Mouse (Mus musculus) heart, adult 9 months (tissue): ENCODE results near the gene Nid2.
A peak's percentile ranks its signal among the peaks of the same experiment; 100 is the strongest.

ENCODE experiments used
- DNase-seq, 2 experiments: peaks; one replicate each; pipeline ENCODE4 v3.0.0; 2022; ENCODE audit warnings: low spot score in 2 of 2

Nid2 gene

DNA sequence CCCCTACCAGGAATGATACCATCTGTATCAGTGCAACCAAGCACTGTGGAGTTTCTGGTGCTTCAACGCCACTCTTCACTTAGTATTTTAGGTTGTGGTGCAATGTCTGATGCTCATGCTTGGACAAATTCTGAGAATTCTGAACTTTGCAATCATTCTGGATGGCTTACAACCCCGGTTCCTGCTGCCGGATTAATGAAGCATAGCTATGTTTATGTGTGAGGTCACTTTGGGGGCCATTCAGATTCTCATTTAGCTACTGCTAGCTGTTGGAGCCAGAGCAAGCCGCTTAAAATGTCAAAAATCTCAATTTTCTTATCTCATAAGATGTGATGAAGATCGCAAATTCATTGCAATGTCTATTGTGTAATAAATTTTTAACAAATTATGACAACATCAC, 6.2 kb upstream of the Nid2 start:
- no peak for DNase-seq

DNA sequence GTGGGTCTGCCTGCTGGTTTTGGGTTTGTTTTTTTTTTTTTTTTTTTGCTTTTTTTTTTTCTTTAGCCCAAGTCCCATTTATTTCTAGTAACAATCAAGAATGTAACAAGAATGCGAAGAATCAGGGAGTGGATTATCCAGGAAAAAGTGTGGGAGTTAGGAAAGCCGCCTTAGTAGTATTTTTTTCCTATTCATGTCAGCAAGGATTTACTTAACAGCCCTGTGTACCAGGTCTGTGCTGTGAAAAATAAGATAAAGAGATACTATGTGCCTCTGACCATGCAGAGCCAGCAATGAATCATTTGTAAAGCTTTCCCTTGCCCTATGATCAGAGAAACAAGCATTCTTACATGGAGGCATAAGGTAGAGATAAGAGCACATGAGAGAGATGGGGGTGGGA, 4.8 kb upstream of the Nid2 start:
- no peak for DNase-seq

DNA sequence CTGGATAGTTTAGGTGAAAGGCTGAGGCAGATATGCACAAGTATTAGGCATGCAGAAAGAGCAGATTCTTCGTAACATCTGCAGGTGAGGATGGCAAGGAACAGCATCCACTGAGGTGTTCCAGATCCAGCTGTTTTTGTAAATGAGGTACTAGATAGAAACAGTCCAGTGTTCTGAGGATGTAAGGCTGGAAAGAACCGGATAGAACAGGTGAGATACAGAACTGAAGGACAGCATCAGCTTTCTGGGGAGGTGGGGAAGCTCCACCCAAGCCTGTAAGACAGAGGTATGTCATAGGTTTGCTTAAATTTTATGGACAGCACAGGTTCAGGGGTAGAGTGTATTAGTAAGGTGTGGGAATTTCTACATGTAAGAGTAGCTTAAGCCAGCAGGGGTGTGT, 4.3 kb upstream of the Nid2 start:
- DNase-seq = no peak

DNA sequence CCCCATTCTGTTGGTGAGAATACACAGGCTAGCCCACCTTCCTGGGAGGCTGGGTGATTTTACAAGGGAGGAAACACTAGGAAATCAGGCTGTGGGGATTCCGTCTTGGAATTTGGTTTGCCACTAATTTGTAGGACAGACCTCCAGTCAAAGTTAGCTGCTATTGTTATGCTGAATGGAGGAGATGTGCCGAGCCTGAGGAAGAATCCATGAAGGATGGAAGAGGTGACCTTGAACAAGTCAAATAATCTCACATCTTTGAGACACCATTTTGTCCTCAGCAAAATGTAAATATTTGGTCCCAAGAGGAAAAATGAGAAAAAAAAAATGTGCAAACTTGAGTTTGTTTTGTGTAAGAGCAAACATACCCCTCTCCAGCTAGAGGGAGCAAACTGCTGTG, 1.3 kb upstream of the Nid2 start:
- no peak for DNase-seq

DNA sequence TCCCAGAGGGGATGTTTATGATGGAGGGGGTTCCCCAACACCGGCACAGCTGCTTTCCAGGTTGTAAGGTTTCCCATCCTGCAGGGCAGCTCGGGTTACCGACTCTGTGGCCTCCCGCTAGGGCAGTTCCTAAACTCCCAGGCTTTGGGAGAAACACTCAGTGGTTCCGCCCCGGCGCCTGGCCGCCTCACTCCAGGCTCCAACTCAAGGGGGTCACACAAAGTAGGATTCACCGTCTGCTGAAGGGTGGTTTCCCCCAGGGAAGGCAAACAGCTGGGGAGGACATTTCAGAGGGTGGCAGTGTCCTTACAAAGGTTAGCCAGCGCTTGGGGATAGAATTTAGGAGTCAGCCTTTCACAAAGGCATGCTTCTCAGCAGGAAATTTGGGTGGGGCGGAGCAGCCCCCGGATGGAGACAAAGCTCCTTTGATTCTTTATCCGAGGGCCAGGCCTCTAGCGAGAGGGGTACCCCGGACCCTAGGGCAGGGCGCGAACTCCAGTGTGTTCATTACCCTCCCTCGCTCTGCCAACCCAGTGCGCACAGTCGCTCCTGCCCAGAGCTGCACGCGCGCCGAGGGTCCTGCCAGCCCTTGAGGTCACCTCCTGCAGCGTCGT, 547 bp upstream of the Nid2 start:
- DNase-seq = peak in 1 of 2 experiments; percentile 59

DNA sequence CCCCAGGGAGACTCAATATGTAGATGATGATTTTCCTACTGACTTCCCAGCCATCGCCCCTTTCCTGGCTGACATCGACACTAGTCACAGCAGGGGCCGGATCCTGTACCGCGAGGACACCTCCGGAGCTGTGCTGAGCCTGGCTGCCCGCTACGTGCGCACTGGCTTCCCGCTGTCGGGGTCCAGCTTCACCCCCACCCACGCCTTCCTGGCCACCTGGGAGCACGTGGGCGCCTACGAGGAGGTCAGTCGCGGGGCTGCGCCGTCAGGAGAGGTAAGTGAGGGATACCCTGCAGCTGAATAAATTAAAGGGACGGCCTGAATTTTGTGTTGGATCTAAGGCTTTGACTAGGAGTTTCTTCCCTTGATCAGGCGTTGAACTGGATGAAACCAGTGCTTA, 1.2 kb downstream of the Nid2 start:
- no peak for DNase-seq

DNA sequence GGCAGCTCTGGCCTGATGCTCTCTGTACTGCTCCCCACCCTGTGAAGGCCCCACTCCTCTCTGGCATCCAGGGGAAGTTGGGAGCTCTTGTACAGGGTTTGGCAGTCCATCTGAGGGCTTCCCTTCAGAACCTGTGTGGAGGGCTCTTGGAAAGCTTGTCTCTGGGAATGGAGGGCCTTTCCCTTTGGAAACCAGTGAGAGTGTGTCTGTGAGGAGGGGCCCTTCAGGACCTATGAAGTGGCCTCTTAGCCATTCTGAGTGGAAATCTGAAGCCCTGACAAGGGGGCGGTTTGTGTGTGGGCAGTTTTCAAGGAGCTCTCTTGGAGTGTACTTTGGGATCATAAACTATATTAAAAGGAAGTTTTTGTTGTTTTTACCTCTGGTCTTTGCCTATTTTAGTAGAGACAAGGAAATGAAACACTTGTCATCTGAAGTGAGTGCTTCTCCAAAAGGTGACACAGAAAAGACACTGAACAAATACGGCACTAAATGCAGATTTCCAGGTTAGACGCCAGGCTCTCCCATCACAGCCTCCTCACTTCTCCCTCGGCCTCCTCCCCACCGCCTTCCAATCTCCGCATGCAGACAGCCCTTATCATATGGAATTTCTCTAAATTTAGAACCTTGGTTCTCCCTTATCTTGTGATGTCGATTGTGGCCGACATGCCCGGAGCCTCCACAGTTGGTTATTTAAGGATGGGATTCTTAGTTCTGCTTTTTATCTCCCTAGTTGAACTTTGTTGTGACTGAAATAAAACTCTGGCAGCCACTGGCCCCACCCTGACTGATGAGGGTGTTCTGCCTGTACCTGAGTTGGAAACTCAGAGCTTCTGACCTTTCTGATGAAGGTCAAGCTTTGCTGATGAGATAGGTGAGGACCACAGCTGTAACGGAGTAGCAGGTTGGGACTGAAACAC, 8.5 kb downstream of the Nid2 start:
- DNase-seq = no peak

DNA sequence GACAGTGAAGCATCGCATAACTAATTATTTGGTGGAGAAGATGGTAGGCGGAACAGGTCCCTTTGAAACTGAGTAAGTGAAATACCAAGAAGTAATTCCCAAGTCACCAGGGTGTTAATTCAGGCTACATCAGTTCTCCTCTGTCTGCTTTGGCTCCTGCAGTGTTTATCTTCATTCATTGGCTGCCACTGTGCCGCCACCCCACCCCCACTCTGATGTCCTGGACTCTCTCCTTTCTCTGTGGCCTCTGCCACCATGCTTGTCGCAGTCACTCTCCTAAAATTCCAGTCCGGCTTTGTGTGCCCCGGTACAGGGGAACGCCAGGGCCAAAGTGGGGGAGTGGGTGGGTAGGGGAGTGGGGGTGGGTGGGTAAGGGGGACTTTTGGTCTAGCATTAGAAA, 9.7 kb downstream of the Nid2 start:
- peak in 1 of 2 experiments; percentile 48 for DNase-seq

DNA sequence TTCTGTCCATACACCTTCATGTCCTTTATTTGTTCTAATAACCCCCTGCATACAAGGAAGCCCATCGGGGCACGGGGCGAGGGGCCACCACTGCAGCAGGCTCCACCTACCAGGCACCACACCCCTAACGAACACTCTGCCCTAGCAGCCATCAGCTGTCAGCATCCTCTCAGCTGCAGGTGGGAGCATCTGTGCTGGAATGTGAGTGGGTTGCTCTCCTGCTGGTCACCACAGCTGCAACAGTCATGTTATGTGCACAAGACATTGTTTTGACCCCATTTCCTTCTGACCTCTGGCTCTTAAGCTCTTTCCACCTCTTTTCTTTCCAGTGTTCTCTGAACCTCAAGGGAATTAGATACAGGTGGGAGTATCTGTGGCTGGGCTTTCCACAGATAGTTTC, 10.9 kb downstream of the Nid2 start:
- no peak for DNase-seq

DNA sequence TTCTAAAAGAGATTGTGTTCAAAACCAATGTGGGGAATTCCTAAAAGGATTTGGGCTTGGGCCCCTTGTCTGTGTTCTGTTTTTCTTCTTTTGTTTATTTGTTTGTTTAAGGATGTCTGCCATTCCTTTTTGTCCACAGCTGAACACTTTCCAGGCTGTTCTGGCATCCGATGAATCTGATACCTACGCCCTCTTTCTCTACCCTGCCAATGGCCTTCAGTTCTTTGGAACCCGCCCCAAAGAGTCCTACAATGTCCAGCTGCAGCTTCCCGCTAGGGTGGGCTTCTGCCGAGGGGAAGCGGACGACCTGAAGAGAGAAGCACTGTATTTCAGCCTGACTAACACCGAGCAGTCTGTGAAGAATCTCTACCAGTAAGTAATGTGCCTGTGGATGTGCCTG, 12.5 kb downstream of the Nid2 start:
- no peak for DNase-seq

DNA sequence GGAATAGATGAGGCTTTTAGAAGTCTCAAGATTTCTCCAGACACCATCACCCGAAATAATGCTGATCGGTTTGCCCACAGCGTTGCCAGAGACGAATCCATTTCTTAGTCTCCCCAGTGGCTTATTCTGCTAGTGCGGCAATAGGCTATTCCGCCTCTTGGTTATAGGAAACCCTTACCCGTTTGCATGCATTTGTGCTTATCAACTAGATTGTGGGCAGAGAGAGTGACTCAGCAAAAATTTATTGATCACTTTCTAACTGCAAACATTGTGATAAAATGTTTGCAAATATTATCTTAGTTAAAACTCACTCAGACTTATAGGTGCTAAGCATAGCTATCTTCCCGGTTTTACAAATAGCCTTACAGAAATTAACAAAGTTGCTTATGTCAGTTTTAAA, 13.3 kb downstream of the Nid2 start:
- no peak for DNase-seq

DNA sequence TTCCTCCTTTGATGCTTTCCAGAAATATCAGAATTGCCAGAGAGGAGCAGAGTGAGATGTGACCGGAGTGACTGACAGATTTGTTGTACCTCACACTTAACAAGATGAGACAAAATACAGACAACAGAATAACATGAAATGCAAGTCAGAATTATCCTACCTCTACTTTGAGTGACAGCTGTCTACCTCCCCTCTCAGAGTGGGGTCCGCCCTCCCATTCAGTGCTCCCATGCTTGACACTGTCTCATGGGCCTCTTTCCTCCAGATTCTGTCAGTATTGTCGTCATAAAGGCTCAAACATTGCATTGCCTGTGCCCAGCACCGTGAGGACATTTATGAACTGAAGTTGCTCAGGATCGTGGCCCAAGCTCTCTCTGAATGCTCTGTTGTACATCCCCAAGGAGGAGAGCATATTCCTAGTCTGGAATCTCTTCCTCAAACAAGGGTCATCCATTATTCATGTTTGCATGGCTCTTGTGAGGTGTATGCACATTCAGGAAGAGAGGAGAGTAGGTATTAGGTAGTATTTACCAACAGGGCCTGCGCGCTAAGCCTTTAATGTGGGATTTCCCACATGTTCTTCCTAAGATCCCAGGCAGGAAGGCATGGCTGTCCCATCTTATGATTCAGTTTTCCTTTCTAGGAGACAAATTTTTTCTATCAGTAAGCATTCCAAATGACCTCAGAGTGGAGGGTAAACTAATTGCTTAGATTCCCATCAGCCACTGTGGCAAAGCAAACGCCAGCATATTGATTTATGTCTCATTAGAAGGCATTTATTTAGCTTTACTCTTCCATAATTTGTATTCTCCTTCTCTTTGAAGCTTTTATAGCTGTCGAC, 14.7 kb downstream of the Nid2 start:
- DNase-seq = no peak

DNA sequence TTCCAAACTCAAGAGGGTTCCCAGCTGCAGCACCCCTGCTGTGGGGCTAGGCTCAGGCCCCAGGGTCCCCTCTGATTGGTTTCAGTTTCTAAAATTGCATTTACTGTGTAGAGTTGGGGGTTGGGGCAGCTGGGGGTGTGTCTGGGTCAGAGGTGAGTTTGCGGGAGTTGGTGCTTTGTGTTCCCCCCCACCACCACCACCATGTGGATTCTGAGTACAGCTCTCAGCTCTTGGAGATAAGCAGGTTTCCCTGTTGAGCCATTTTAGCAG, 15.2 kb downstream of the Nid2 start:
- no peak for DNase-seq

DNA sequence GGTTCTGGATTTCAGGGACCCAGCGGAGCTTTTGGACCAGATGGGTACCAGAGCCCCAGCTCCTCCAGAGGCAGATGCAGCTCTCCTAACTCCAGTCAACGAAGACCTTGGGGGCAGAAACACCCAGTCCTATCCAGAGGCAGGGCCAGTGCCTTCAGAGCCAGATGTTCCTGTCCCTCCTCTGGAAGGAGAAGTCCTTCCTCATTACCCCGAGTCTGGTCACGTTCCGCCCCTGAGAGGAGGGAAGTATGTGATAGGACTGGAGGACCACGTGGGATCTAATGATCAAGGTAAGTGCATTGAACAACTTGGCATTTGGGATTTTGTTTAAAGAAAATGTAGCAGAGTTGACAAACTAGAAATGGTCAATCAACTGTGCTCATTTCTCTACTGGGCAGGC, 17.6 kb downstream of the Nid2 start:
- no peak for DNase-seq

DNA sequence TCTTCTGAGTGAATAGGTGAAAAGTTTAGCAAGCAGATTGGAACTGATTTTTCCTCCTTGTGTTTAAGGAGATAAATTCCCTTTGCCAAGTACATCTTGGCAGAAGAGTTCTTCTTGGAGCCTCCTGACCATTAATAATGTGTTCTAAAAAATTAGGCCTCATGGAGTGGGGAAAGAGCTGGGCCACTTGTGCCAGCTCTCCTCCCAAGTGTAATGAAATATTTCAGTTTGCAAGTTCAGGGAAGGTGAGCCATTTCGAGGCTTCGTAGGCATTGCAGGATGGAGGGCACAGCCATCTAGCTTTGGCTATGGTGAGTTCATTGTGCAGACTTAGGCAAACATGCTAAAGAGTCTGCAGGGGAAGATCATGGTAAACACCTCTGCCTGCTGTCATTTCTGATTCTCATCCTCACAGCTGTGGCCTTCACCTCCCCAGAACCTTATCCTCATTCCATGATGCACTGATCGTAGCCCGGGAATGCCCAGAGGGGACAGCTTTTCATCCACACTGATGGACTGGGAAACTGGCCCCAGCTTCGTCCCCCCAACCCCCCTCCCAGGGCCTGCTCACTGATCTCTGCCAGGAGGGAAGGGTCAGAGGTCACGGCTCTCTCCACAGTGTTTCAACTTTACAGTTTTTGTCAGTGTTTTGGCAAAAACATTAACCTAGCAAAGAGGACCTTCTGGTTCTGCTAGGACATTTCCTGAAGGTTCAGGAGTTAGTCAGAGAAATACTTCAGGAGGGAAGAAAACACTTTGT, 18.6 kb downstream of the Nid2 start:
- no peak for DNase-seq

DNA sequence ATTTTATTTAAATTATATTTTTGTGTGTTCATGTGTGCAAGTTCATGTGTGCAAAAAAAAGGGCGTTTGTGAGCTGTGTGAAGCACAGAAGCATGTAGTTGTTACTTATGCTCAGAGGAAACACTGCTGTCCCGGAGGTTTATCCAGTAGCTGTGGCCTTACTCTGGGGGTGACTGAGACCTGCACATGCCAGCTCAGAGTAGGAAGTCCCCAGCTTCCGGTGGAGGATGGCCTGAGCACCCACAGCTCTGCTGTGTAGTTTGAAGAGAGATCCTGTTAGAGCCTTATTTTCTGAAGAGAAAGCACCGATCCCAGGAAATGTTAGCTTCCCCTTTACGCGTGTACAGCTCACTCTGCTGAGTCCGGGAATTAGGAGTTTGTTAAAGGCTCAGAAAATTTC, 20.1 kb downstream of the Nid2 start:
- no peak for DNase-seq

DNA sequence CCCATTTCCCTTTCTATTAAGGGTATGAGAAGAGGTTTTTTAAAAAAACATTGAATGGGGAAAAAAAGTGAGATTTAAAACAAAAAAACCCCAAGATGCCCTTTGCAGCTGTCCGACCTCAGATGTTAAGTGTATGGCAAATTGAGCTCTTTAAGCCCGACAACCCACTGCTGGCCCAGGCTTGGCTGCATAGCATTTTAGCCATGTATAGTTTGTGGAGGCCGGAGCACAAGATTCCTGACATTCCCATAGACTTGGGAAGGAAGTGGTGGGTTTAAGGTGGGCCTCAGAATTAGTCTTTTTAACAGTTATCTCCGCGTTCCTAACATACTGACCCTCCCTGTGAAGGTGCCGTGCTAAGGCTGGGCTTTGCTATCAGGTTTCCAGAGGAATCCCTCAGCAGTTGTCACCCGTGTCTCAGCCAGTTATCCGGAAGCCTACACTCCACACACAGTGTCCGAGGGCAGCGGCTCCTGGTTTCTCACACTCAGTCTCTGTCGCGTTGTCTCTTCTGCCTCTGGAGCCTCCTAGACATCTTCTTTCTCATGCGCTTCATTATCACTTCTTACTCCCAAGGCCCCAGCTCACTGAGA, 23.1 kb downstream of the Nid2 start:
- DNase-seq = no peak

DNA sequence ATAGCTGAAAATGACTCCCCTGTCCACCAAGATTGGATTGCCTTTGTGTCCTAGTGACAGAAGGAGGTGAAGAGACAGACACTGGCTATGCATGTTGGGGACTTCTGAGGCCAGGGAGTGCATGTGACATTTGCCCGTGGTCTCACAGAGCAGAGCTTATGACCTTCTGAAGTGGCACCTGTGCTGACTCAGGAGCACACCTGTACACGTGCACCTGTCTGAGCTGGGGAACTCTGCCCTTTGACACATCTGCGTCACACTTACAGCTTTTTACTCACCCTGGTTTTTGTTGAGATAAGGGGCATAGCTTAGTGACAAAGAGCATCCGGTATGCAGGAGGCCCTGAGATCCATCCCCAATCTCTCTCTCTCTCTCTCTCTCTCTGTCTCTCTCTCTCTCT, 24.4 kb downstream of the Nid2 start:
- DNase-seq = no peak

DNA sequence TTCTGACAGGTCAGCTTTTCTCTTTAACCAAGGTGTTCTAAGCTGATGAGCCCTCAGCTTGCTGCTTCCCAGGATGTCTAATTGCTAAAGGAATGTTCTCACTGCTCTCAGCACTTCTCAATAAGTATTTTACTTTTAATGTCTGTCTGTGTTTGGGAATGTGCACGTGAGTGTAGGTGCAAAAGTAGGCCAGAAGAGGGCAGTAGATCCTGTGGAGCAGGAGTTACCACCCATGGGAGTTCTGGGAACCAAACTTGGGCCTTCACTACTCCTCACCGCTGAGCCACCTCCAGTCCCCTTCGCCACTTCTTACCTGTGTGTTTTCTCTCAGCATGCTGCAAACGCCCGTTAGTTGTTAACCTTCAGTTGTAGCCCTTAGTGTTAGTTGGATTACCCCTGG, 25.1 kb downstream of the Nid2 start:
- no peak for DNase-seq

DNA sequence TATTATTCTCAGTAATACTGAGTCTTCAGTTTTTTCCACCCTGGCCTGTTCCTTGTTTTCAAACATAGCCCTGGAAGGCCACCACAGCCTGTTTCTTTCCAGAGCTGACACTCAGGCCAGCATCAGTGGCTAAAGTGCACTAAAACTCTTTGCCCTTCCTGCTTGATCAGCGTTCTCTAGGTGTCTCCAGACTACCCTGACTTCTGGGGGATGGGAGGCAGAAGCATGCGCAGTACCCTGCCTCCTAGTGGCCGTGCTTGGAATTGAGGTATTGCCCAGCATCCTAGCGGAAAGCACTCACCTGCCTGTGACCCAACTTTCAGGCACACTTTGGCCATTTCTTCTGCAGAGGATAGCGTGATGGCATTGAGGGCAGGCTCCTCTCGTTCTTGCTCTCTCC, 25.8 kb downstream of the Nid2 start:
- DNase-seq = peak in 1 of 2 experiments; percentile 31

DNA sequence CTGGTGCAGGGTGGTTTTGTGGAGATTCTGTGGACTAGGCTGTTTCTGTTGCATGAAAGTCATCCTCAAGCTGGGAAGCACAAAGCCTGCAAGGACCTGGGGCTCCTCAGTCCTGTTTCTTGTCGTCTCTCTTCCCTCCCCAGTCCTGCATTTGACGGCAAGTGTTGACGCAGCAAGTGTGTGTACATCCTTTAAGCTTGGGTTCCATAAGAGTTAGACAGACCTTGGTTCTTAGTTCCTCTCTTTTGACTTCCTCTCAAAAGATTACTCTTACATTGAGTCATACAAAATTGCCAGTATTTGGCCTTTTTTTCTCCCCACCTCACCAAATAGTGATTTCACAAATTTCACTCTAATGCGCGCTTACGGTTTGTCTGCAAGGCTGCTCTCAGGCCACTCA, 26.3 kb downstream of the Nid2 start:
- no peak for DNase-seq

DNA sequence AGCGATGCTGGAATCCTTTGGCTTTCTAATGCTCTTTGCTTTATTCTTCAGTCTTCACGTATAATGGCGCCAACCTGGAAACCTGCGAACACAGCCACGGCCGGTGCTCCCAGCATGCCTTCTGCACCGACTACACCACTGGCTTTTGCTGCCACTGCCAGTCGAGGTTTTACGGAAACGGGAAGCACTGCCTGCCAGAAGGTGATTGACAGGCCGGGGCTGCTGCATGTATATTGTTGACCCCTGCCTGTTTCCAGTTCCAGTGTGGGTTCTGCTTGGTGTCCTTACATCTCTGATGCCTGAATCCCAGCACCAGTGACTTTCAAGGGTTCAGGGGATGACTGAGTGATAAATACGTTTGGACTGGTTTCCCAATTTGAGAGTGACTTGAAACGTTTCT, 26.9 kb downstream of the Nid2 start:
- DNase-seq = no peak
